Mouse (Mus musculus): Measurements from ENCODE around the gene Enpep. TPM values are rescaled to one million over a fixed set of nuclear protein-coding genes. Genes with fewer than 3 reads are reported as not detected.

The Enpep gene
- polyA plus RNA-seq, 1 experiment from 2014 or later: 143 TPM

- 0 out of 2 replicates have a peak, but pooled peaks cover 3% of the 10 kb centered on the region for H3K36me3 ChIP-seq (ENCODE audit: control insufficient read depth, insufficient read depth, low read length)
- WGBS: 77% methylated on average over 1 of the region's 1 CpGs
- H3K9me3 ChIP-seq (ENCODE audit: control insufficient read depth, low read length): no peaks in the 10 kb centered on the region
- H3K4me3 ChIP-seq (ENCODE audit: low read length): no peak overlapping the region
- H3K27ac ChIP-seq (ENCODE audit: low read length): no peak overlapping the region
- no peak; the same call in 1 of the 2 replicates for ATAC-seq
- H3K4me1 ChIP-seq (ENCODE audit: control insufficient read depth, insufficient read depth, low read length): no peaks in the 10 kb centered on the region
- H3K9ac ChIP-seq (ENCODE audit: low read depth, low read length): no peak overlapping the region
- H3K27me3 ChIP-seq (replicated peaks; ENCODE audit: control insufficient read depth, insufficient read depth, low read length): no peaks in the 10 kb centered on the region
- no peak overlapping the region for H3K4me2 ChIP-seq (ENCODE audit: low read depth, low read length)
Observed at GRCm38 (mm10) chr3:129299874-129300273, 32.6 kb downstream of the Enpep start.

GRCm38 (mm10) chr3:129298606-129299005 is 33.9 kb downstream of the Enpep start:
- WGBS: 88% methylated on average over 8 of the region's 8 CpGs
- no peak for ATAC-seq
- Histone ChIP-seq H3K4me2 (ENCODE audit: low read depth, low read length) (no peak overlapping the region), H3K4me3 (ENCODE audit: low read length) (no peak overlapping the region), H3K9ac (ENCODE audit: low read depth, low read length) (no peak overlapping the region), H3K36me3 (ENCODE audit: control insufficient read depth, insufficient read depth, low read length) (0 out of 2 replicates have a peak, but pooled peaks cover 3% of the 10 kb centered on the region), H3K9me3 (ENCODE audit: control insufficient read depth, low read length) (no peaks in the 10 kb centered on the region), H3K27me3 (replicated peaks; ENCODE audit: control insufficient read depth, insufficient read depth, low read length) (no peaks in the 10 kb centered on the region), H3K27ac (ENCODE audit: low read length) (no peak overlapping the region), H3K4me1 (ENCODE audit: control insufficient read depth, insufficient read depth, low read length) (no peaks in the 10 kb centered on the region)

- 67% methylated on average over 5 of the region's 5 CpGs for WGBS
Observed at GRCm38 (mm10) chr3:129296994-129297393, 35.5 kb downstream of the Enpep start.

DNA sequence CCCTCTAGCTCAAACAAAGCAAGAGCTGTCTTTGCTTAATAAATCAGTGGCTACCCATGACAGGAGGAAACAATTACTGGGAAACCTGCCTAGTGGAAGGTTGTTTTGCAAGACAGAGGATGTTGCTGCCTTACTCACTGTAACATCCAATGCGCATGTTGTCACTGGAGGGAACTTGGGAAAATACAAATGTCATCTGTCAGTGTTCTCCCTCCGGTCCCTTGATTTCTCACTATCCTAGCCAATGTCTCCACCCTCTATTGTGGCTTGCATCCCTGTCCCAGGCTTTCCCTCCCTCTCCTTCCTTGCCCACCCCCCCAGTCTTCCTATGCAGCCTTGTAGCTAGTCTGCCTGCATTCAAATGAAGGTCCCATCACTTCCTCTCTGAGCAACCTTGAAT is 36.6 kb downstream of the Enpep start:
- H3K4me2 ChIP-seq (ENCODE audit: low read depth, low read length): no peak overlapping the region
- no peaks in the 10 kb centered on the region for H3K9me3 ChIP-seq (ENCODE audit: control insufficient read depth, low read length)
- no peak for ATAC-seq
- no peaks in the 10 kb centered on the region for H3K4me1 ChIP-seq (ENCODE audit: control insufficient read depth, insufficient read depth, low read length)
- no peak overlapping the region for H3K9ac ChIP-seq (ENCODE audit: low read depth, low read length)
- H3K4me3 ChIP-seq (ENCODE audit: low read length): no peak overlapping the region
- H3K36me3 ChIP-seq (ENCODE audit: control insufficient read depth, insufficient read depth, low read length): 0 out of 2 replicates have a peak, but pooled peaks cover 3% of the 10 kb centered on the region
- H3K27ac ChIP-seq (ENCODE audit: low read length): no peak overlapping the region
- no peaks in the 10 kb centered on the region for H3K27me3 ChIP-seq (replicated peaks; ENCODE audit: control insufficient read depth, insufficient read depth, low read length)
- WGBS: 74% methylated on average over 2 of the region's 2 CpGs

More at GRCm38 (mm10) chr3:129296994-129297393, 35.5 kb downstream of the Enpep start:
- no peaks in the 10 kb centered on the region for H3K27me3 ChIP-seq (replicated peaks; ENCODE audit: control insufficient read depth, insufficient read depth, low read length)
- H3K4me3 ChIP-seq (ENCODE audit: low read length): no peak overlapping the region
- 0 out of 2 replicates have a peak, but pooled peaks cover 3% of the 10 kb centered on the region for H3K36me3 ChIP-seq (ENCODE audit: control insufficient read depth, insufficient read depth, low read length)
- H3K27ac ChIP-seq (ENCODE audit: low read length): no peak overlapping the region
- H3K4me1 ChIP-seq (ENCODE audit: control insufficient read depth, insufficient read depth, low read length): no peaks in the 10 kb centered on the region
- peak; percentile 66; the same call in 1 of the 2 replicates for ATAC-seq
- no peaks in the 10 kb centered on the region for H3K9me3 ChIP-seq (ENCODE audit: control insufficient read depth, low read length)
- no peak overlapping the region for H3K4me2 ChIP-seq (ENCODE audit: low read depth, low read length)
- no peak overlapping the region for H3K9ac ChIP-seq (ENCODE audit: low read depth, low read length)

- no peaks in the 10 kb centered on the region for H3K36me3 ChIP-seq (ENCODE audit: control insufficient read depth, insufficient read depth, low read length)
- H3K4me3 ChIP-seq (ENCODE audit: low read length): no peak overlapping the region
- H3K27me3 ChIP-seq (replicated peaks; ENCODE audit: control insufficient read depth, insufficient read depth, low read length): no peaks in the 10 kb centered on the region
- no peaks in the 10 kb centered on the region for H3K4me1 ChIP-seq (ENCODE audit: control insufficient read depth, insufficient read depth, low read length)
- H3K27ac ChIP-seq (ENCODE audit: low read length): no peak overlapping the region
- H3K9me3 ChIP-seq (ENCODE audit: control insufficient read depth, low read length): no peaks in the 10 kb centered on the region
- ATAC-seq: no peak
- no peak overlapping the region for H3K9ac ChIP-seq (ENCODE audit: low read depth, low read length)
- 49% methylated on average over 8 of the region's 8 CpGs for WGBS
- no peak overlapping the region for H3K4me2 ChIP-seq (ENCODE audit: low read depth, low read length)
Observed at GRCm38 (mm10) chr3:129289536-129289935, 43.0 kb downstream of the Enpep start.

DNA sequence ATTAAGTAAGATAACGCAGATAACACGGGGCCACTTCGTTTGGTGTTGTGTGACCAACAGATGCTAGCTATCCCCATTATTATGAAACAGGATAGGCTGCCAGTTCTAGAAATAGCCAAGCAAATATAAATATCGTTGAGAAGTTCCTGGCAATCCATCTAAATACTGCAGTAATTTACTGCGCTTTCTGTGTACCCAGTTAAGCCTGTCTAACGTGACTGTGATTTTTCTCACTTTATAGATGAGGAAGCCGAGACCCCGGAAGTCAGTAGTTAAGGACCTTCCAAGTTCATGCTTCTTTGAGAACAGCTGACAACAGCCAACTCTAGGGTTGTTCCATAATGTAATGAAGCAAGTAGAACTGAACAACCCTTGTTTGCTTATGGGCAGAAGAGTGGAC is 45.4 kb downstream of the Enpep start:
- 44% methylated on average over 8 of the region's 8 CpGs for WGBS
- no peak overlapping the region for H3K9ac ChIP-seq (ENCODE audit: low read depth, low read length)
- no peaks in the 10 kb centered on the region for H3K9me3 ChIP-seq (ENCODE audit: control insufficient read depth, low read length)
- H3K27ac ChIP-seq (ENCODE audit: low read length): no peak overlapping the region
- H3K4me3 ChIP-seq (ENCODE audit: low read length): no peak overlapping the region
- H3K27me3 ChIP-seq (replicated peaks; ENCODE audit: control insufficient read depth, insufficient read depth, low read length): no peaks in the 10 kb centered on the region
- H3K4me1 ChIP-seq (ENCODE audit: control insufficient read depth, insufficient read depth, low read length): no peaks in the 10 kb centered on the region
- no peak overlapping the region for H3K4me2 ChIP-seq (ENCODE audit: low read depth, low read length)
- H3K36me3 ChIP-seq (ENCODE audit: control insufficient read depth, insufficient read depth, low read length): no peaks in the 10 kb centered on the region
- peak; percentile 36; the same call in 1 of the 2 replicates for ATAC-seq

- H3K4me2 ChIP-seq (ENCODE audit: low read depth, low read length): no peak overlapping the region
- no peak for ATAC-seq
- WGBS: 60% methylated on average over 7 of the region's 7 CpGs
- no peak overlapping the region for H3K4me3 ChIP-seq (ENCODE audit: low read length)
- H3K36me3 ChIP-seq (ENCODE audit: control insufficient read depth, insufficient read depth, low read length): no peaks in the 10 kb centered on the region
- H3K9me3 ChIP-seq (ENCODE audit: control insufficient read depth, low read length): no peaks in the 10 kb centered on the region
- H3K4me1 ChIP-seq (ENCODE audit: control insufficient read depth, insufficient read depth, low read length): no peaks in the 10 kb centered on the region
- no peaks in the 10 kb centered on the region for H3K27me3 ChIP-seq (replicated peaks; ENCODE audit: control insufficient read depth, insufficient read depth, low read length)
- H3K27ac ChIP-seq (ENCODE audit: low read length): no peak overlapping the region
- H3K9ac ChIP-seq (ENCODE audit: low read depth, low read length): no peak overlapping the region
Observed at GRCm38 (mm10) chr3:129286426-129286825, 46.1 kb downstream of the Enpep start.

- Histone ChIP-seq H3K4me1 (ENCODE audit: control insufficient read depth, insufficient read depth, low read length) (no peaks in the 10 kb centered on the region), H3K9me3 (ENCODE audit: control insufficient read depth, low read length) (no peaks in the 10 kb centered on the region), H3K36me3 (ENCODE audit: control insufficient read depth, insufficient read depth, low read length) (no peaks in the 10 kb centered on the region), H3K9ac (ENCODE audit: low read depth, low read length) (no peak overlapping the region), H3K27me3 (replicated peaks; ENCODE audit: control insufficient read depth, insufficient read depth, low read length) (no peaks in the 10 kb centered on the region), H3K27ac (ENCODE audit: low read length) (no peak overlapping the region), H3K4me2 (ENCODE audit: low read depth, low read length) (no peak overlapping the region), H3K4me3 (ENCODE audit: low read length) (no peak overlapping the region)
- whole genome bisulfite sequencing: 83% methylated on average over 5 of the region's 5 CpGs
- ATAC-seq: no peak
Observed at GRCm38 (mm10) chr3:129284326-129284725, 48.2 kb downstream of the Enpep start.

DNA sequence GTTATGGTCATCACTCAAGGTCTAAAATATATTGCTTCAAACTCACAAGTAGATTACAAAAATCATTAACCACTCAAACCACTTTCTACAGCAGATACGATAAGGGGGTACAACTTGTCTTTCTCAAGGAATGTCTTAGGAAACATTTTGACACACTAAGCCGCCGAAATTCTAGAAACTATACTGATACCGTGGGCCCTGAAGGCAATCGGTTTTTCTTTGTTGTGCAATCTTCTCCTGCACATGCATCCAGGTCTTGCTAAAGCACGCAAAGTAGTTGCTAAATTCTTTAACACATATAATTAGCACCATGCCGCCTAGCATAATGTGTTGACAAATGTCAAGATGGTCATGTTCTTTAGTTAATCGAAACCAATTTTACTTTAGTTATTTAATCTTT is 53.1 kb downstream of the Enpep start:
- no peak overlapping the region for H3K27ac ChIP-seq (ENCODE audit: low read length)
- no peak for ATAC-seq
- H3K27me3 ChIP-seq (replicated peaks; ENCODE audit: control insufficient read depth, insufficient read depth, low read length): no peaks in the 10 kb centered on the region
- no peaks in the 10 kb centered on the region for H3K36me3 ChIP-seq (ENCODE audit: control insufficient read depth, insufficient read depth, low read length)
- no peak overlapping the region for H3K9ac ChIP-seq (ENCODE audit: low read depth, low read length)
- 89% methylated on average over 8 of the region's 8 CpGs for WGBS
- H3K4me2 ChIP-seq (ENCODE audit: low read depth, low read length): no peak overlapping the region
- no peaks in the 10 kb centered on the region for H3K4me1 ChIP-seq (ENCODE audit: control insufficient read depth, insufficient read depth, low read length)
- no peak overlapping the region for H3K4me3 ChIP-seq (ENCODE audit: low read length)
- no peaks in the 10 kb centered on the region for H3K9me3 ChIP-seq (ENCODE audit: control insufficient read depth, low read length)

- WGBS: 54% methylated on average over 6 of the region's 6 CpGs
- ATAC-seq: peak; percentile 91
- no peak overlapping the region for H3K4me2 ChIP-seq (ENCODE audit: low read depth, low read length)
Observed at GRCm38 (mm10) chr3:129273156-129273831, 59.2 kb downstream of the Enpep start.

More at GRCm38 (mm10) chr3:129273156-129273831, 59.2 kb downstream of the Enpep start:
- Histone ChIP-seq H3K4me3 (ENCODE audit: low read length) (no peak overlapping the region), H3K27me3 (replicated peaks; ENCODE audit: control insufficient read depth, insufficient read depth, low read length) (no peaks in the 10 kb centered on the region), H3K9me3 (ENCODE audit: control insufficient read depth, low read length) (no peaks in the 10 kb centered on the region), H3K27ac (ENCODE audit: low read length) (peak overlapping the region; percentile 54), H3K9ac (ENCODE audit: low read depth, low read length) (no peak overlapping the region), H3K36me3 (ENCODE audit: control insufficient read depth, insufficient read depth, low read length) (no peaks in the 10 kb centered on the region), H3K4me1 (ENCODE audit: control insufficient read depth, insufficient read depth, low read length) (no peaks in the 10 kb centered on the region)

All from intestine, embryonic 16.5 days (tissue).